Mouse (Mus musculus): Measurements from ENCODE around the gene Plscr3.

DNA sequence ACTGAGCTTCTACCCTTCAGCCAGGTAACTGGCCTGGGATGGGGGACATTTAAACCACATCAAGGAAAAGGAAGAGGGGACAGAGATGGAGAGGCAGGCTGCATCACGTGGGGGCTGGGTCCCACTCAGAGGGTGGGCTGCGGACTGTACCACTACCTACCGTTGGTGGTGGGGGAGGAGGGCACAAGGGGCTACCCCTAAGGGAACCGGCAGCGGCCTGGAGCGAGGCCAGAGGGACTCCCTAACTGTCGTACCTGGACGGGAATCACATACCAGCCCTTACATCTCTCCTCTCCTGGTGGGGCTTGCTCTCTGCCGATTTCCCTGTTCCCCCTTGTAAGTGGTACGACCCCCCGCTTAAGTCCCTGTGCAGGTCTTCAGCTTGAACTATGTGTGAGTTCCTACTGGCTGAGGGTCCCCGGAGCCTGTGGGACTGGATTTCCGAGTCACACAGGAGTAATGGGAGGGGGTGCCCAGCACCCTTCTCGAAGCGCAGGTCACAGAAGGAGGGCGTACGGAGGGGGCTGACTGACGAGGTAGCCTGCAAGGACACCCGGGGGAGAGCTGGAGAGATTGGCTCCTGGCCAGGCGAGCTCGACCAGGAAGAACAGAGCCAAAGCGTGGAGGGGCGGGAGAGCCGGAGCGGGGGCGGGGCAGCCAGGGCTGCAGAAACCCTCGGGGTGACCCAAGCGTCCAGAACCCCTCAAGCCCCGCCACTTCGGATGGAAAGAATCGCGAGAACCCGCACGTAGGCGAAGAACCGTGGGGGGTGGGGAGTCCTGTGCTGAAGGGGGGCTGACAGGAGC lies 45.6 kb upstream of the Plscr3 start:
- TF ChIP-seq CTCF (IDR thresholded peaks at IDR 0.05; ENCODE audit: extremely low read depth, insufficient read depth, low read length) = no peak
- TF ChIP-seq POLR2A (IDR thresholded peaks at IDR 0.05; ENCODE audit: extremely low read depth, insufficient read depth, low read length) = no peak; the same call in 1 of the 2 replicates

All from cortical plate, adult 2 months (tissue).